Mouse (Mus musculus): ENCODE data around the gene Nemp1. TPM values are rescaled to one million over a fixed set of nuclear protein-coding genes. Genes with fewer than 3 reads are reported as not detected.

Nemp1 gene
- polyA plus RNA-seq, 1 experiment from 2014 or later, result 5.6 TPM

GRCm38 (mm10) chr10:127626433-127626832 lies 40.3 kb upstream of the Nemp1 start:
- ATAC-seq (no peak), DNase-seq (no peak)
- Histone ChIP-seq H3K9ac (replicated peaks) (no peak overlapping the region), H3K36me3 (replicated peaks; ENCODE audit: insufficient read depth, low read length) (no peaks in the 10 kb centered on the region), H3K27ac (ENCODE audit: low read depth) (no peak overlapping the region), H3K27me3 (ENCODE audit: insufficient read depth, low read length) (no peaks in the 10 kb centered on the region), H3K4me1 (ENCODE audit: insufficient read depth) (peaks cover 5% of the 10 kb centered on the region; the same call in 1 of the 2 replicates), H3K9me3 (ENCODE audit: low read length) (peaks cover 3% of the 10 kb centered on the region; the same call in 1 of the 2 replicates), H3K4me3 (ENCODE audit: low read depth, low read length) (no peak overlapping the region), H3K4me2 (ENCODE audit: low read depth, low read length) (no peak overlapping the region)
- WGBS (ENCODE audit: insufficient replicate concordance), result 71% methylated on average over 3 of the region's 3 CpGs
- TF ChIP-seq EP300 (IDR thresholded peaks at IDR 0.05; ENCODE audit: low read depth) (no peak), CTCF (IDR thresholded peaks at IDR 0.05; ENCODE audit: low read depth) (peak; percentile 59)

GRCm38 (mm10) chr10:127631261-127632214 lies 35.2 kb upstream of the Nemp1 start:
- Histone ChIP-seq H3K27me3 (ENCODE audit: insufficient read depth, low read length) (no peaks in the 10 kb centered on the region), H3K36me3 (replicated peaks; ENCODE audit: insufficient read depth, low read length) (no peaks in the 10 kb centered on the region), H3K4me2 (ENCODE audit: low read depth, low read length) (peak overlapping the region; percentile 22; the same call in 1 of the 2 replicates), H3K9me3 (ENCODE audit: low read length) (peaks cover under 1% of the 10 kb centered on the region; the same call in 1 of the 2 replicates), H3K9ac (replicated peaks) (no peak overlapping the region), H3K4me1 (ENCODE audit: insufficient read depth) (peaks cover 23% of the 10 kb centered on the region), H3K27ac (ENCODE audit: low read depth) (peak overlapping the region; percentile 71), H3K4me3 (ENCODE audit: low read depth, low read length) (no peak overlapping the region)
- ATAC-seq (peak; percentile 35), DNase-seq (peak; percentile 43)
- no peak for TF ChIP-seq CTCF (IDR thresholded peaks at IDR 0.05; ENCODE audit: low read depth)
- TF ChIP-seq EP300 (IDR thresholded peaks at IDR 0.05; ENCODE audit: low read depth), result no peak
- 46% methylated on average over 10 of the region's 10 CpGs for WGBS (ENCODE audit: insufficient replicate concordance)

GRCm38 (mm10) chr10:127632668-127633271 lies 33.9 kb upstream of the Nemp1 start:
- H3K27ac ChIP-seq (ENCODE audit: low read depth), result peak overlapping the region; percentile 75

GRCm38 (mm10) chr10:127640421-127640820 lies 26.3 kb upstream of the Nemp1 start:
- H3K4me1 ChIP-seq (ENCODE audit: insufficient read depth), result peaks cover 18% of the 10 kb centered on the region
- DNase-seq (no peak), ATAC-seq (no peak)
- no peaks in the 10 kb centered on the region for H3K36me3 ChIP-seq (replicated peaks; ENCODE audit: insufficient read depth, low read length)
- H3K9ac ChIP-seq (replicated peaks), result no peak overlapping the region
- H3K4me2 ChIP-seq (ENCODE audit: low read depth, low read length), result no peak overlapping the region
- H3K4me3 ChIP-seq (ENCODE audit: low read depth, low read length), result no peak overlapping the region
- H3K27me3 ChIP-seq (ENCODE audit: insufficient read depth, low read length), result no peaks in the 10 kb centered on the region
- no peaks in the 10 kb centered on the region for H3K9me3 ChIP-seq (ENCODE audit: low read length)
- TF ChIP-seq EP300 (IDR thresholded peaks at IDR 0.05; ENCODE audit: low read depth), result no peak
- TF ChIP-seq CTCF (IDR thresholded peaks at IDR 0.05; ENCODE audit: low read depth), result no peak
- no peak overlapping the region for H3K27ac ChIP-seq (ENCODE audit: low read depth)
- WGBS (ENCODE audit: insufficient replicate concordance), result 62% methylated on average over 5 of the region's 5 CpGs

More at GRCm38 (mm10) chr10:127632668-127633271, 33.9 kb upstream of the Nemp1 start:
- H3K9ac ChIP-seq (replicated peaks), result no peak overlapping the region
- TF ChIP-seq EP300 (IDR thresholded peaks at IDR 0.05; ENCODE audit: low read depth) (no peak), CTCF (IDR thresholded peaks at IDR 0.05; ENCODE audit: low read depth) (no peak)
- H3K27me3 ChIP-seq (ENCODE audit: insufficient read depth, low read length), result no peaks in the 10 kb centered on the region
- no peak overlapping the region for H3K4me3 ChIP-seq (ENCODE audit: low read depth, low read length)
- 53% methylated on average over 7 of the region's 7 CpGs for WGBS (ENCODE audit: insufficient replicate concordance)
- H3K36me3 ChIP-seq (replicated peaks; ENCODE audit: insufficient read depth, low read length), result no peaks in the 10 kb centered on the region
- 0 out of 2 replicates have a peak overlapping the region, but pooled peaks have one; percentile 3 for H3K4me2 ChIP-seq (ENCODE audit: low read depth, low read length)
- peaks cover 23% of the 10 kb centered on the region for H3K4me1 ChIP-seq (ENCODE audit: insufficient read depth)
- no peak for DNase-seq
- peak; percentile 74 for ATAC-seq
- H3K9me3 ChIP-seq (ENCODE audit: low read length), result no peaks in the 10 kb centered on the region

GRCm38 (mm10) chr10:127641861-127642771 lies 24.6 kb upstream of the Nemp1 start:
- H3K9me3 ChIP-seq (ENCODE audit: low read length), result no peaks in the 10 kb centered on the region
- H3K27me3 ChIP-seq (ENCODE audit: insufficient read depth, low read length), result no peaks in the 10 kb centered on the region
- H3K4me3 ChIP-seq (ENCODE audit: low read depth, low read length), result peak overlapping the region; percentile 78
- 1% methylated on average over 19 of the region's 19 CpGs for WGBS (ENCODE audit: insufficient replicate concordance)
- ATAC-seq (peak; percentile 66), DNase-seq (peak; percentile 92)
- H3K36me3 ChIP-seq (replicated peaks; ENCODE audit: insufficient read depth, low read length), result no peaks in the 10 kb centered on the region; the same call in 1 of the 2 replicates
- peaks cover 18% of the 10 kb centered on the region for H3K4me1 ChIP-seq (ENCODE audit: insufficient read depth)
- TF ChIP-seq EP300 (IDR thresholded peaks at IDR 0.05; ENCODE audit: low read depth) (no peak), CTCF (IDR thresholded peaks at IDR 0.05; ENCODE audit: low read depth) (peak; percentile 98)
- peak overlapping the region; percentile 98 for H3K27ac ChIP-seq (ENCODE audit: low read depth)
- peak overlapping the region; percentile 94 for H3K9ac ChIP-seq (replicated peaks)
- H3K4me2 ChIP-seq (ENCODE audit: low read depth, low read length), result peak overlapping the region; percentile 89

Measured in liver, postnatal 0 days (tissue).